Mouse (Mus musculus) limb, embryonic 11.5 days (tissue): ENCODE data around the gene Adamts17. TPM values are rescaled to one million over a fixed set of nuclear protein-coding genes. Genes with fewer than 3 reads are reported as not detected.

Source experiments
- ATAC-seq: fragments of 200-750 bp; cut with Nextera tagmentation; 2 replicates; pipeline ENCODE4 v1.8.0; 2017; ENCODE audit warnings: low read depth; ENCODE audit not compliant: insufficient number of reproducible peaks, low FRiP score, low TSS enrichment
- DNase-seq: peaks from one replicate; pipeline ENCODE4 v3.0.0-alpha.2; 2015; ENCODE audit warnings: low spot score
- H3K27ac ChIP-seq: fragments of 300-500 bp; sonication (generic); replicated peaks from 2 replicates; pipeline ENCODE4 v1.5.1; 2014; ENCODE audit warnings: low read depth, mild to moderate bottlenecking, low read length
- H3K27me3 ChIP-seq: fragments of 300-500 bp; sonication (generic); 2 replicates; pipeline ENCODE4 v1.6.1; 2014; ENCODE audit warnings: mild to moderate bottlenecking, low read length, mixed read lengths; ENCODE audit not compliant: control insufficient read depth, insufficient read depth
- H3K36me3 ChIP-seq: fragments of 300-500 bp; sonication (generic); 2 replicates; pipeline ENCODE4 v1.6.1; 2014; ENCODE audit warnings: mild to moderate bottlenecking, low read length, moderate library complexity, mixed read lengths; ENCODE audit not compliant: control insufficient read depth, insufficient read depth
- H3K4me1 ChIP-seq: fragments of 300-500 bp; sonication (generic); 2 replicates; pipeline ENCODE4 v1.6.1; 2014; ENCODE audit warnings: low read length, mixed read lengths; ENCODE audit not compliant: control insufficient read depth, insufficient read depth
- H3K4me2 ChIP-seq: fragments of 300-500 bp; sonication (generic); 2 replicates; pipeline ENCODE4 v1.6.1; 2014; ENCODE audit warnings: low read depth, mild to moderate bottlenecking, moderate library complexity; ENCODE audit not compliant: severe bottlenecking
- H3K4me3 ChIP-seq: fragments of 300-500 bp; sonication (generic); 2 replicates; pipeline ENCODE4 v1.5.1; 2014; ENCODE audit warnings: low read depth, low read length
- H3K9ac ChIP-seq: fragments of 300-500 bp; sonication (generic); 2 replicates; pipeline ENCODE4 v1.6.1; 2014; ENCODE audit warnings: mild to moderate bottlenecking, low read length
- H3K9me3 ChIP-seq: fragments of 300-500 bp; sonication (generic); 2 replicates; pipeline ENCODE4 v1.6.1; 2016; ENCODE audit warnings: low read length; ENCODE audit not compliant: control insufficient read depth
- WGBS: fragments of 180-500 bp; shearing (Covaris S2); extraction: QIAGEN DNeasy Blood & Tissue Kit; methylation state at CpG from one replicate; pipeline ENCODE4 v1.1.7; 2014; 5-methylcytosine and 5-hydroxymethylcytosine counted together
- polyA plus RNA-seq: library from polyadenylated mRNA; unstranded; fragments of >200 nt; fragmentation: Nextera tagmentation; extraction: Ambion mirVana; gene quantifications from 2 replicates; pipeline ENCODE4 v1.2.1, GENCODE M21; 2014

The Adamts17 gene
- polyA plus RNA-seq, 1 experiment from 2014 or later, result 7.7 TPM

DNA sequence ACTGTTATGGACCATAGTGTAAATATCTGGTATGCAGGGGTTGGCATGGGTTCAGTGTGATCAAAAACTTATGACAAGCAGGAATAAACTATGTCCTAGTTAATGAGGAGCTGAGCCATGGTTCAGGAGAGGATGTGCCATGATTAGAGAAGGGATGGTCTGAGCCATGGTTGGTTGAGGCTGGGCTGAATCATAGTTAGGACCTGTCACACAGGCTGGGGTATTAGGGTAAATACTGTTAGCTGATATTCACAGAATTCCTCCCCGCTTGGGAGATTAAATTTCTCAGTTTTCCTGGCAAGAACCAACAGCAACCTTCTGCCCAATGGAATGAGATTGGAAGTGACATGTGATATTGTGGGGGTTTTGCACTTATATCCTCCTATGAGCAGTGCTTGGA is 84.6 kb downstream of the Adamts17 start:
- no peak overlapping the region for H3K9ac ChIP-seq
- no peaks in the 10 kb centered on the region for H3K4me1 ChIP-seq
- WGBS, result 84% methylated on average over 1 of the region's 1 CpGs
- H3K4me2 ChIP-seq, result no peak overlapping the region
- DNase-seq (no peak), ATAC-seq (no peak)
- no peaks in the 10 kb centered on the region for H3K27me3 ChIP-seq
- H3K27ac ChIP-seq, result no peak overlapping the region
- no peaks in the 10 kb centered on the region for H3K9me3 ChIP-seq
- no peak overlapping the region for H3K4me3 ChIP-seq
- H3K36me3 ChIP-seq, result no peaks in the 10 kb centered on the region

DNA sequence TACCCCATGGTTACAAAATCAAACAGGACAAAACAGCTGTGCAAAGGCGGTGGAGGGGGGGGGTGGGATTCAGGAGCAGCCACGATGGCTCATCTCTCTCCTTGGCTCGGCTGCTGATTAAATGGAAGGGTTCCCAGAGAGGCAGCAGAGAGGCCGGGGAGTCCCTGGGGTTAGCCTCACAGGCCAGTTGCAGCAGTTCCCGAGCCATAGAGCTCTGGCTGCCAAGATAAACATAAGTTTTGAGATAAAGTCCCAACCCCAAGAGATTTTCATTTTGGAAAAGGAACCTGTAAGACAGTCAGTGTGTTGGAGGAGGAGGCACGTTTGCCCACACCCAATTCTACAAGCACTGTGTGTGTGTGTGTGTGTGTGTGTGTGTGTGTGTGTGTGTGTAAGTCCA is 89.7 kb downstream of the Adamts17 start:
- Histone ChIP-seq H3K4me1 (no peaks in the 10 kb centered on the region), H3K36me3 (no peaks in the 10 kb centered on the region), H3K9me3 (no peaks in the 10 kb centered on the region), H3K27me3 (no peaks in the 10 kb centered on the region), H3K4me2 (no peak overlapping the region), H3K27ac (no peak overlapping the region), H3K9ac (no peak overlapping the region), H3K4me3 (no peak overlapping the region)
- WGBS, result 74% methylated on average over 6 of the region's 6 CpGs
- ATAC-seq, result no peak
- DNase-seq, result no peak

DNA sequence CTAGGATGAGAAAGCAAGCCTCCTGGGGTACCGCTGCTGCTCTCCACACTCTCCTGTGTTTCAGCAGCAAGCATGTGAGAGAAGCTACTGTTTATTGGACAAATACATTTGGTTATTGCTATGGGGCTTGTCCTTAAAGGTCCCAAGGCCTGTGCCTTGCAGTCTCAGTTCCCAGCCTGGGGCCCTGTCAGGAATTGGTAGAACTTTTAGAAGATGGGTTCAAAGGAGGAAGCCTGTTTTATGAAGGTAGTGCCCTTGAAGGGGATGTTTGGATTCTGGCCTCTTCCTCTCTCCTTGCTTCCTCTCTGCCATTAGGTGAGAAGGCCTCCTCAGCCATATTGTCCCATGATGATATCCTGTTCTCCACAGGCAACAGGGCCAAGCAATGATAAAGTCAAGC is 91.8 kb downstream of the Adamts17 start:
- Histone ChIP-seq H3K9ac (no peak overlapping the region), H3K27ac (no peak overlapping the region), H3K4me1 (no peaks in the 10 kb centered on the region), H3K4me2 (no peak overlapping the region), H3K36me3 (no peaks in the 10 kb centered on the region), H3K9me3 (no peaks in the 10 kb centered on the region), H3K4me3 (no peak overlapping the region), H3K27me3 (no peaks in the 10 kb centered on the region)
- 82% methylated on average over 1 of the region's 1 CpGs for WGBS
- DNase-seq, result no peak
- ATAC-seq, result no peak

DNA sequence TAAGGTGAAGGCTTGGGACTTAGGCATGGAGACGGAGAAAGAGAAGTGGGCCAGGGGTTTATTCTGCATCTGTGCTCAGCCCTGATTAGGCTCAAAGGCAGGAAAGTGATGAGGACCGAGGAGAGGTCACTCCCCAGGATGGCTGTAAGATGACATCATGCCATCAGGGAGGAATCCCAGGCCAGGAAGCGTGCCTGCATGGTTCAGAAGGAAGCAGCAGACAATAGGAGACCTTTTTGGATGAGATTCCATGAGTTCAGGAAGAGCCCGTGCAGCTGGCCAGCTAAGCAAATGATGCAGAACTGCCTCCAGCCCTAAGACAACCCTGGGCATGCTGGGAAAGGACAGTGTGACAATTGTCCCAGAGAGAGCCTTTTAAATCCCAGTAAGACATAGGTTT is 93.7 kb downstream of the Adamts17 start:
- Histone ChIP-seq H3K4me1 (no peaks in the 10 kb centered on the region), H3K4me2 (no peak overlapping the region), H3K27ac (no peak overlapping the region), H3K9me3 (no peaks in the 10 kb centered on the region), H3K36me3 (no peaks in the 10 kb centered on the region), H3K9ac (no peak overlapping the region), H3K4me3 (no peak overlapping the region), H3K27me3 (no peaks in the 10 kb centered on the region)
- ATAC-seq (no peak), DNase-seq (no peak)
- 70% methylated on average over 4 of the region's 4 CpGs for WGBS

DNA sequence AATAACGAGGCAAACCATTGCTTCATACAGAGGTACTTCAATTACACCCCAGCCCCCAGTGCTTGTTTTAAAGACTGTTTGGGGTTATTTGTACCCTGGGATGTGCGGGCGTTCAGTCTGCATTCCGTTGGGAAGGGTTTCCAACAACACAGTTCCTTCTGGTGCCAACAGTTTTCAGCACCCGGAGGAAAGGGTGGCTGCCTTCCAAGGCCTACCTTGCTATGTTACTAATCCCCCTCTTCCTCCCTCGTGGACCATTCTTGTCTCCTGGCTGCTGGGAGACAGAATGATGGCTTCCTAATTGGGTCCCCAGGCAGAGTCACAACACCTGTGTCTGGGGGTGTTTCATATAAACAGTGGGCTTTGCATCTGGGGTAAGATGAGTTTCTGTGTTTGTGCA is 94.5 kb downstream of the Adamts17 start:
- Histone ChIP-seq H3K9ac (no peak overlapping the region), H3K4me1 (no peaks in the 10 kb centered on the region), H3K27ac (no peak overlapping the region), H3K9me3 (no peaks in the 10 kb centered on the region), H3K4me2 (no peak overlapping the region), H3K36me3 (no peaks in the 10 kb centered on the region), H3K27me3 (no peaks in the 10 kb centered on the region), H3K4me3 (no peak overlapping the region)
- DNase-seq (no peak), ATAC-seq (no peak)
- 76% methylated on average over 6 of the region's 6 CpGs for WGBS

DNA sequence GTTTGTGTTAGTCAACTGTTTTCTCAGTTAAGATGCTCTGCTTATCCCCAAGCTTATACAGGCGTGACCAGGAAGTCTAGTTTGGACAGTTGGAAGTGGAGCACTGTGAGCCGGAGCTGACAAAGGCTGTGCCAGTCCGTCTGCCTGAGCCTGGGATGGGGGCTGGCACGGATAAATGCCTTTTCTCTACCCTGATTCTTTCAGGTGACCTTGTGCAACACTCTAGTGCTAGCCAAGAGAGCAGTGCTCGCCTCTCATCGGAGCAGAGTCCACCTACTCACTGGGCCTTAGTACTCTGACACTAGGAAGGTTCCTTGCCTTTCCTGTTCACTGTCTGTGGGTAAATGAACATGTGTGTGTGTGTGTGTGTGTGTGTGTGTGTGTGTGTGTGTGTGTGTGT is 95.5 kb downstream of the Adamts17 start:
- no peak overlapping the region for H3K9ac ChIP-seq
- H3K27me3 ChIP-seq, result no peaks in the 10 kb centered on the region
- no peak overlapping the region for H3K27ac ChIP-seq
- DNase-seq (no peak), ATAC-seq (no peak)
- no peaks in the 10 kb centered on the region for H3K9me3 ChIP-seq
- H3K4me3 ChIP-seq, result no peak overlapping the region
- H3K36me3 ChIP-seq, result no peaks in the 10 kb centered on the region
- 91% methylated on average over 6 of the region's 6 CpGs for WGBS
- no peaks in the 10 kb centered on the region for H3K4me1 ChIP-seq
- H3K4me2 ChIP-seq, result no peak overlapping the region

DNA sequence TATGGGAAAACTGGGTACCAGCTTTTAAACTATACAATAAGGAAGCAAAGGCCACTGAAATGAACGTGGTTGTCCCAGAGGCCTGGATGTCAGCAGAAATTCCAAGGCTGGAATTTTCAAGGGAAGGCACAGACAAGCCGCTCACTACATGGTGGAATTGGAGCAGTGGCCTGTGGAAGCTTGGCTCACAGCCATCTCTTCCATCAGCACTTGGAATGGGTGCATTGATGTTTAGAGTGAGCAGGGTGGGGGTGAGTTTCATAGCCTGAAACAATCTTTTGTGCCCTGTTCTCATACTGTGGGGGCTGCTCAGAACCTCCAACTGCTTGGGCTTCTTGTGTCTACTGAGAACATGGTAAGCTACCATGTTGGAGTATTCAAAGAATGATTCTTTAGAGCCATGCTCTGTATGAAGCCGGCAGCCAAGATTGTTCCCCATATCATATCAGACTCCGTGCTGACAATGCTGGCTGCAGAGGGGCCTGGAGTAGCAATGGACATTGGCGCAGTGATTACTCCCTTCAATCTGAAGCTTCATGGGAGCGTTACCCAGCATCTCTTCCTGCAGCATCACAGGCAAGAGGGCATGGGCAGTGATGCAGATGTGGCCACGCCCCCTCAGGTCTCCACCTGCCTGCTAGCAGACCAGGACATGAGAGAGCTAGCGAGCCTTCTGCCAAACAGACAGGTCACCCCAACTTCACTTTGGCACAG is 96.7 kb downstream of the Adamts17 start:
- WGBS, result 91% methylated on average over 8 of the region's 8 CpGs
- H3K9me3 ChIP-seq, result no peaks in the 10 kb centered on the region
- H3K27ac ChIP-seq, result no peak overlapping the region
- H3K4me2 ChIP-seq, result no peak overlapping the region
- DNase-seq, result no peak
- no peaks in the 10 kb centered on the region for H3K27me3 ChIP-seq
- no peak for ATAC-seq
- no peaks in the 10 kb centered on the region for H3K4me1 ChIP-seq
- H3K4me3 ChIP-seq, result no peak overlapping the region
- no peak overlapping the region for H3K9ac ChIP-seq
- no peaks in the 10 kb centered on the region for H3K36me3 ChIP-seq

DNA sequence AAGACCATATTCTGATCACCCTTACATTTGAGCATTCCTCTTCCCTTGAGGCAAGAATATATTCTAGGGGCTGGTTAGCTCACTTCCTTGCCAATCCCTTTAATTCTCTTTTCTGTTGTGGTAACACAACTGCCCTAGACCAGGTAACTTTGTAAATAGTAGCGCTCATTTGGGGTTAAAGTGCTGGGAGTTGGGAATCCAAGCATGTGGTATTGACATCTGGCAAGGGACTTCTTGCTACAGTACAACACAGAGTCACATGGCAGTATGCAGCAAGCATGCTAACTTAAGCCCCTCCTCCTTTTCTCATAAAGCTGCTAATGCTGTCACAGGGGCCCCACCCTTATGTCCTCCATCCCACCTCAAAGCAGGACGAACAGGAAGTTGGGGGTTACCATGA is 97.4 kb downstream of the Adamts17 start:
- Histone ChIP-seq H3K9me3 (no peaks in the 10 kb centered on the region), H3K4me3 (no peak overlapping the region), H3K27ac (no peak overlapping the region), H3K4me2 (no peak overlapping the region), H3K36me3 (no peaks in the 10 kb centered on the region), H3K4me1 (no peaks in the 10 kb centered on the region), H3K9ac (no peak overlapping the region), H3K27me3 (no peaks in the 10 kb centered on the region)
- ATAC-seq (no peak), DNase-seq (no peak)
- 67% methylated on average over 2 of the region's 2 CpGs for WGBS
